Mouse (Mus musculus): ENCODE data around the gene Cd3eap. TPM values are rescaled to one million over a fixed set of nuclear protein-coding genes. Genes with fewer than 3 reads are reported as not detected.

Gene Cd3eap
- total and polyA plus RNA-seq, 3 experiments: 43.9 to 49.8 TPM; not detected in 1

GRCm38 (mm10) chr7:19307739-19308453, 51.4 kb downstream of the Cd3eap start:
- Histone ChIP-seq H3K27ac (ENCODE audit: control insufficient read depth, low read depth, low read length) (peak overlapping the region; percentile 65), H3K27me3 (ENCODE audit: control insufficient read depth in 1 of 2, insufficient read depth in 2 of 2, low read length in 2 of 2) (peaks cover 0 to 3% of the 10 kb centered on the region in 2 experiments; a peak in 1 of 4 replicates), H3K4me3 (ENCODE audit: control insufficient read depth in 1 of 2, insufficient read depth in 1 of 2, low read depth in 2 of 2, low read length in 2 of 2) (peak overlapping the region; percentile 81 to 91), H3K9ac (ENCODE audit: control insufficient read depth, low read depth, low read length, poor library complexity, severe bottlenecking) (peak overlapping the region; percentile 79), H3K79me2 (ENCODE audit: control insufficient read depth, insufficient read depth, low read length, poor library complexity) (no peaks in the 10 kb centered on the region; the same call in 1 of the 2 replicates), H3K36me3 (ENCODE audit: control insufficient read depth in 1 of 2, insufficient read depth in 2 of 2, low read length in 2 of 2) (peaks cover 0 to 4% of the 10 kb centered on the region in 2 experiments; a peak in 1 of 4 replicates), H3K4me1 (ENCODE audit: control insufficient read depth in 1 of 2, insufficient read depth in 2 of 2, low read length in 2 of 2) (peaks cover 3 to 16% of the 10 kb centered on the region in 2 experiments; a peak in 3 of 4 replicates), H3K9me3 (replicated peaks; ENCODE audit: insufficient read depth, low read length) (no peaks in the 10 kb centered on the region)
- DNase-seq (ENCODE audit: low read depth, low spot score): peak; percentile 92
- TF ChIP-seq TBP (IDR thresholded peaks at IDR 0.05; ENCODE audit: low read depth, low read length) (0 out of 2 replicates have a peak, but pooled peaks have one; percentile 4), SIN3A (IDR thresholded peaks at IDR 0.05; ENCODE audit: low read length) (no peak), USF2 (IDR thresholded peaks at IDR 0.05; ENCODE audit: borderline replicate concordance in 1 of 2, insufficient read depth in 1 of 2, low read depth in 1 of 2, low read length in 2 of 2) (no peak), ZNF384 (IDR thresholded peaks at IDR 0.05; ENCODE audit: low read depth, low read length) (no peak), MYC (IDR thresholded peaks at IDR 0.05; ENCODE audit: low read depth, low read length) (no peak), MAX (IDR thresholded peaks at IDR 0.05; ENCODE audit: low read length) (no peak), E2F4 (IDR thresholded peaks at IDR 0.05; ENCODE audit: borderline replicate concordance, low read depth, low read length) (no peak), MXI1 (IDR thresholded peaks at IDR 0.05; ENCODE audit: low read depth, low read length) (no peak), ELF1 (IDR thresholded peaks at IDR 0.05; ENCODE audit: low read depth, low read length) (no peak), ZKSCAN1 (IDR thresholded peaks at IDR 0.05; ENCODE audit: low read depth, low read length) (no peak), GABPA (IDR thresholded peaks at IDR 0.05; ENCODE audit: low read depth, low read length) (no peak), CHD1 (IDR thresholded peaks at IDR 0.05; ENCODE audit: low read depth, low read length) (no peak), UBTF (IDR thresholded peaks at IDR 0.05; ENCODE audit: borderline replicate concordance, insufficient read depth, low read depth, low read length) (no peak), USF1 (IDR thresholded peaks at IDR 0.05; ENCODE audit: low read depth, low read length) (no peak), CTCF (IDR thresholded peaks at IDR 0.05 in 2 of 3, conservative IDR thresholded peaks at IDR 0.05 in 1 of 3; ENCODE audit: control insufficient read depth in 1 of 3, insufficient read depth in 1 of 3, low read depth in 2 of 3, low read length in 3 of 3, poor library complexity in 1 of 3, severe bottlenecking in 1 of 3) (no peak), JUND (IDR thresholded peaks at IDR 0.05; ENCODE audit: low read depth, low read length) (no peak), EP300 (IDR thresholded peaks at IDR 0.05; ENCODE audit: low read depth in 1 of 2, low read length in 2 of 2) (no peak), POLR2AphosphoS5 (IDR thresholded peaks at IDR 0.05; ENCODE audit: borderline replicate concordance, low read depth, low read length) (no peak), RAD21 (IDR thresholded peaks at IDR 0.05; ENCODE audit: low read depth, low read length) (no peak), NRF1 (IDR thresholded peaks at IDR 0.05; ENCODE audit: insufficient read depth, low read depth, low read length, poor library complexity, severe bottlenecking) (no peak), ZC3H11A (IDR thresholded peaks at IDR 0.05; ENCODE audit: low read depth, low read length) (no peak), ZMIZ1 (IDR thresholded peaks at IDR 0.05; ENCODE audit: low read depth, low read length) (0 out of 2 replicates have a peak, but pooled peaks have one; percentile 34), TCF12 (IDR thresholded peaks at IDR 0.05; ENCODE audit: low read depth, low read length) (0 out of 2 replicates have a peak, but pooled peaks have one; percentile 12)

Data from MEL (cell line).